In genomic region chr10:13801296-13801695, GRCm38 (mm10) we compare ENCODE assay signal across 17 mouse cellular contexts.
"Had no signal": no experiment of that assay in that cellular context is flagged by ENCODE, and none has a peak within 500 bp of the region (broad histone marks: within the 10 kb centered on the region; RNA-seq: fewer than 3 reads in every experiment).

No protein-coding gene starts in this region.

- H3K27me3 ChIP-seq: limb, embryonic 13.5 days; liver, embryonic 15.5 days; megakaryocyte, embryonic 14.5 days; midbrain, embryonic 15.5 days; neural tube, embryonic 13.5 days had no signal

- H3K9ac ChIP-seq: limb, embryonic 13.5 days; liver, embryonic 15.5 days; midbrain, embryonic 15.5 days; neural tube, embryonic 13.5 days had no signal

- H3K4me1 ChIP-seq: limb, embryonic 13.5 days; liver, embryonic 15.5 days; megakaryocyte, embryonic 14.5 days; midbrain, embryonic 15.5 days; neural tube, embryonic 13.5 days had no signal

- H3K4me2 ChIP-seq: limb, embryonic 13.5 days; liver, embryonic 15.5 days; midbrain, embryonic 11.5 days; midbrain, embryonic 15.5 days; neural tube, embryonic 13.5 days had no signal

- H3K4me3 ChIP-seq: left cerebral cortex, adult 2 months; limb, embryonic 13.5 days; liver, embryonic 15.5 days; megakaryocyte, embryonic 14.5 days; midbrain, embryonic 15.5 days; neural tube, embryonic 13.5 days had no signal

- DNase-seq: kidney, adult 9 months; kidney, postnatal 10 days; lung, adult 2 months; lung, postnatal 10 days; lung, postnatal 4 days; retina, postnatal 1 day; right cerebral cortex, postnatal 4 days; spleen, adult 18-20 months; thymus, adult 18-20 months; thymus, postnatal 14 days had no signal

- H3K27ac ChIP-seq: left cerebral cortex, adult 2 months; limb, embryonic 13.5 days; liver, embryonic 15.5 days; midbrain, embryonic 15.5 days; neural tube, embryonic 13.5 days had no signal

- ATAC-seq: midbrain, embryonic 15.5 days had no signal

- H3K9me3 ChIP-seq: limb, embryonic 13.5 days; liver, embryonic 15.5 days; midbrain, embryonic 15.5 days had no signal
